Mouse (Mus musculus) C2C12 (cell line): ENCODE results near the gene Spon1. TPM values are rescaled to one million over a fixed set of nuclear protein-coding genes. Genes with fewer than 3 reads are reported as not detected.

Source experiments
- H3K27me3 ChIP-seq: one replicate; pipeline ENCODE4 v1.6.1; 2011; ENCODE audit not compliant: control insufficient read depth, insufficient read depth, insufficient read length
- H3K36me3 ChIP-seq: one replicate; pipeline ENCODE4 v1.6.1; 2011; ENCODE audit not compliant: control insufficient read depth, insufficient read depth
- H3K4me3 ChIP-seq: one replicate; pipeline ENCODE4 v1.5.1; 2011; ENCODE audit warnings: mild to moderate bottlenecking, control low read depth; ENCODE audit not compliant: poor library complexity, insufficient read depth, severe bottlenecking
- H3K79me2 ChIP-seq: one replicate; pipeline ENCODE4 v1.6.1; 2011; ENCODE audit not compliant: control insufficient read depth, insufficient read depth
- H3K79me3 ChIP-seq: one replicate; pipeline ENCODE4 v1.6.1; 2011; ENCODE audit warnings: low read depth, control low read depth
- H3ac ChIP-seq: one replicate; pipeline ENCODE3; 2011; ENCODE audit warnings: low read depth; ENCODE audit not compliant: control insufficient read depth, insufficient read length
- CEBPB ChIP-seq: IDR thresholded peaks from one replicate; pipeline ENCODE4 v1.6.1; 2011; ENCODE audit warnings: low read depth, mild to moderate bottlenecking, control low read depth, moderate library complexity
- CTCF ChIP-seq: IDR thresholded peaks from one replicate; pipeline ENCODE4 v1.5.1; 2011; ENCODE audit not compliant: control insufficient read depth, insufficient read depth, insufficient read length
- FOSL1 ChIP-seq: IDR thresholded peaks from one replicate; pipeline ENCODE4 v1.8.0; 2011; ENCODE audit warnings: mild to moderate bottlenecking, low read length; ENCODE audit not compliant: poor library complexity, insufficient read depth, severe bottlenecking
- MAX ChIP-seq: IDR thresholded peaks from one replicate; pipeline ENCODE4 v1.6.1; 2011; ENCODE audit warnings: mild to moderate bottlenecking, control low read depth
- MYOD1 ChIP-seq: IDR thresholded peaks from one replicate; pipeline ENCODE4 v1.6.1; 2011; ENCODE audit warnings: low read depth; ENCODE audit not compliant: control insufficient read depth, insufficient read length
- MYOG ChIP-seq: IDR thresholded peaks from one replicate; pipeline ENCODE4 v1.6.1; 2011; ENCODE audit not compliant: control insufficient read depth, insufficient read length; ENCODE audit errors: extremely low read depth
- USF1 ChIP-seq: IDR thresholded peaks from one replicate; pipeline ENCODE4 v1.6.1; 2011; ENCODE audit warnings: low read depth, mild to moderate bottlenecking, control low read depth, moderate library complexity
- polyA plus RNA-seq: library from polyadenylated mRNA; unstranded; fragments of >200 nt; fragmentation: generic; extraction: Trizol; gene quantifications from one replicate; pipeline ENCODE4 v1.2.1, GENCODE M21; 2012; ENCODE audit warnings: missing spikeins

Spon1 gene
- polyA plus RNA-seq, 1 experiment = 0.06 TPM

DNA sequence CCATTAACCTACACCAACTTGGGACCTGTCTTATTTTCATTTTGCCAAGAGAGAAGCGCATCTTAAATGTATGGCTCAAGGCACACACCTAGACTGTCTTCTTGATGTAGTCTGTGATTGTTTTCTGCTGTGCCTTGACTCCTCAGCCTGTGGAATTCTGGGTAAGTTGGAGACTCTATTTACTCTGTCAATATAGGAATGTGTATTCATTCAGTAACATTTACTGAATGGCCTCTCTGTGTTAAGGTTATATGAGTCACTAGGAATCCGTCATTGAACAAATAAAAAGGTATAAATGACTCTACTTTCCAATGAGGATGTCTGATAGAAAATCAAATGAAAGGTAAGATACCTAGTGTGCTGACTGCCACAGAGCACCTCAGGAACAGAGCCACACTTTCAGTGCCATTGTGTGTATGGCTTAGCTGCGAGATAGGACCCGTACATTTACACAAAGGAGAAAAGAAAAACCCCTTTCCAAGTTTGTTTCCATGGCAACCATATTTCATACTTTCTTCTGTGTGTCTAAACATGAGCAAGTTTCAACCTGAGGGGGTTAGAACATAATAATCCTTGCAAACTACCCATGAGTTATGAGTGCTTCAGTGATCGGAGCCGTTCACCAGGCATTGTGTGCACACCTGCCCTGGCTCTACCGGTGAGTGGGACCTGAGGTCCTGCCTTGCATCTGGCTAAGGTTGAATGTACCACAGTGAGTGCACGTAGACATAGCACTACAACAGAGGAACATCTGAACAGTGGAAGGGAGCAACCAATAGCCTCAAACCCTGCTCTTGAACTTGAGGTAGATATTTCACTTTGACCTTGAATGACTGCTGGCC, 35.2 kb upstream of the Spon1 start:
- no peaks in the 10 kb centered on the region for H3K36me3 ChIP-seq
- TF ChIP-seq CEBPB (no peak), CTCF (no peak), MYOG (no peak), USF1 (no peak), MYOD1 (no peak), MAX (no peak), FOSL1 (no peak)
- H3ac ChIP-seq = no peak overlapping the region
- no peak overlapping the region for H3K4me3 ChIP-seq
- no peaks in the 10 kb centered on the region for H3K79me3 ChIP-seq
- H3K79me2 ChIP-seq = no peaks in the 10 kb centered on the region
- peaks cover 4% of the 10 kb centered on the region for H3K27me3 ChIP-seq

DNA sequence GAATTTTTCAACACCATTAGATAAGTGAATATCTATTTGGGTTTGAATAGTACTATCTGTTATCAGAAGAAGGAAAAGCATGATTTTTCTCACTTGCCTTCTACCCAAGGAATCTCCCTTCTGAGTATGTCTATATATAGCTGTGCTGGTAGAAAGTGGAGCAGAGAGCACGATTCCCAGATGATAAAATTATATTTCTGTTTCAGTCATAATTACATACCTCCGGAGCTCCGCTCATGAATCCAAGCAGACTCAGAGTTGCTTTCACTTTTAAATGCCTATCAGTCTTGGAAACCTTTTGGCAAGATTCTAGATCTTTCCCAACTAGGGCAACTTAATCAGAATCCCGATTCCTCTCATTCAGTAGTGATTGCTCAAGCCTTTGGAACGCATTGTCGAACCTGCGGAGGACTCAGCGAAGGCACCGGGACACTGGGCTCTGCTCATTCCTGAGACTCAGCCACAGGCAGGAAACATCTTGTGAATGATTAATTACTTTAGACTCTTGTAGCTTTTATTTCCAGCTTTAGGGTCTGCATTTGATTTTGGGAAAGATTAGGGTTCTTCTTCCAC, 27.9 kb upstream of the Spon1 start:
- Histone ChIP-seq H3K4me3 (no peak overlapping the region), H3ac (no peak overlapping the region), H3K36me3 (no peaks in the 10 kb centered on the region), H3K79me2 (no peaks in the 10 kb centered on the region), H3K79me3 (no peaks in the 10 kb centered on the region), H3K27me3 (no peaks in the 10 kb centered on the region)
- no peak for TF ChIP-seq MYOD1
- TF ChIP-seq FOSL1 = no peak
- TF ChIP-seq MAX = no peak
- TF ChIP-seq USF1 = no peak
- TF ChIP-seq CEBPB = no peak
- TF ChIP-seq MYOG = no peak
- TF ChIP-seq CTCF = no peak

DNA sequence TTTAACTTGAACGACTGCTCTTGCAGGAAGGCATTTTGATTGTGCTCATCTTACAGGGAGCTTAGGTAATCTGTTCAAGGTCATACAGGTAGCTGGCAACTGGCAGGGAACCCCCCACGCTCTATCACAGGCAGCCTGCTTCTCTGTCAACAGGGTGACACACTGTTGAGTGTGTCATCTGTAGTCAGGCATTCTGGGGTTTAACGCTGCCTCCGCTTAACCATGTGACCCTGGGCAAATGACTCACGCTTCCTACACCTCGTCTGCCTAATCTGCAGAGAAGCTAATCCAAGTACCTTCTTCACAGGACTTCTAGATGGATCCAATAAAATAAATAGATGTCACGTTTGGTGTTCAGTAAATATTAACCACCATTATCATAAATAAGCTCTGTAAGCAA, 26.6 kb upstream of the Spon1 start:
- TF ChIP-seq USF1 (peak; percentile 39), CTCF (no peak), MYOG (no peak), MYOD1 (no peak)
- no peak overlapping the region for H3K4me3 ChIP-seq
- H3K79me3 ChIP-seq = no peaks in the 10 kb centered on the region

DNA sequence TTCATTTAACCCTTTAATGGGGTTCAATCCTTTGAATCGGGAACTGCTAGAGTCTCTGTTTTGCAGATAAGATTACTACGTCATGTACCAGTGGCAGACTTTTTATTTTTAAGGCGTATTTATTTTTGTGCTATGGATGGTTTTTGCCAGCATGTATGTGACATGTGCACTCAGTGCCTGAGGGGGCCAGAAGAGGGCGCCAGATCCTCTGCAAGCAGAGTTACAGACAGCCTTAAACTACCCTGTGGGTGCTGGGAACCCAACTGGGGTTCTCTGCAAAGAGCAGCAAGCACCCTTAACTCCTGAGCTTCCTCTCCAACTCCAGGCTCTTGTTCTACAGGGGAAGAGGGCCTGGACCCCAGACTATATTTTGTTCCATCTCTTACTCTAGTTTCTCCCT, 23.2 kb upstream of the Spon1 start:
- Histone ChIP-seq H3K4me3 (no peak overlapping the region), H3K79me2 (no peaks in the 10 kb centered on the region), H3K79me3 (no peaks in the 10 kb centered on the region), H3ac (no peak overlapping the region), H3K27me3 (peaks cover 3% of the 10 kb centered on the region), H3K36me3 (no peaks in the 10 kb centered on the region)
- TF ChIP-seq MAX (no peak), MYOG (no peak), MYOD1 (no peak), USF1 (no peak), FOSL1 (no peak), CTCF (no peak), CEBPB (no peak)

More for the DNA sequence above, 26.6 kb upstream of the Spon1 start:
- Histone ChIP-seq H3K79me2 (no peaks in the 10 kb centered on the region), H3K27me3 (no peaks in the 10 kb centered on the region), H3ac (no peak overlapping the region), H3K36me3 (no peaks in the 10 kb centered on the region)

DNA sequence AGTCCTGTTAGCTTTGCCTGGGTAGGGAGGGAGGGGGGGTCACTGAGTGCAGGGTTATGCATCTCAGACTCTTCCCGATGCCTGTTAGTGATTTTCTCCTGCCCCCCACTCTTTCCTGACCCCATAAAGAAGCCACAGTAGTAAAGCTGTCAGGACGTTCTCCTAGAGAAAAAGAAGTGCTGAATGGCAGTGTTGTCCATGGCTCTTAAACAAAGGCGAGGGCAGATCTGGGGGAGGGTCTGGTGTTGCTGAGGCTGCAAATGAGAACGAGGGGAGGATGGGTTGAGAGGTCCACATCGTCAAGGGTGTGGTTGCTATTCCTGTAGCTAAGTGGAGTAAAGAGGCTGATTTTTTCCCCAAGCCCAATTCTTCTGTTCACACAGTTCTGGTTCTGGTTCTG, 21.8 kb upstream of the Spon1 start:
- Histone ChIP-seq H3K79me3 (no peaks in the 10 kb centered on the region), H3K36me3 (no peaks in the 10 kb centered on the region), H3K79me2 (no peaks in the 10 kb centered on the region), H3K4me3 (no peak overlapping the region), H3K27me3 (peaks cover 3% of the 10 kb centered on the region), H3ac (no peak overlapping the region)
- no peak for TF ChIP-seq MAX
- TF ChIP-seq CEBPB = no peak
- no peak for TF ChIP-seq FOSL1
- no peak for TF ChIP-seq USF1
- no peak for TF ChIP-seq MYOG
- no peak for TF ChIP-seq MYOD1
- no peak for TF ChIP-seq CTCF
